Mouse (Mus musculus) thymus, postnatal 14 days (tissue): Measurements from ENCODE around the gene Fastkd3.
"Not testable (repeated sequence)": the region's sequence is repeated elsewhere in the genome, so short reads cannot be mapped to it uniquely, and the experiment has no call there.

Experiments
- DNase-seq: peaks from one replicate; pipeline ENCODE4 v3.0.0; 2021

The Fastkd3 gene

DNA sequence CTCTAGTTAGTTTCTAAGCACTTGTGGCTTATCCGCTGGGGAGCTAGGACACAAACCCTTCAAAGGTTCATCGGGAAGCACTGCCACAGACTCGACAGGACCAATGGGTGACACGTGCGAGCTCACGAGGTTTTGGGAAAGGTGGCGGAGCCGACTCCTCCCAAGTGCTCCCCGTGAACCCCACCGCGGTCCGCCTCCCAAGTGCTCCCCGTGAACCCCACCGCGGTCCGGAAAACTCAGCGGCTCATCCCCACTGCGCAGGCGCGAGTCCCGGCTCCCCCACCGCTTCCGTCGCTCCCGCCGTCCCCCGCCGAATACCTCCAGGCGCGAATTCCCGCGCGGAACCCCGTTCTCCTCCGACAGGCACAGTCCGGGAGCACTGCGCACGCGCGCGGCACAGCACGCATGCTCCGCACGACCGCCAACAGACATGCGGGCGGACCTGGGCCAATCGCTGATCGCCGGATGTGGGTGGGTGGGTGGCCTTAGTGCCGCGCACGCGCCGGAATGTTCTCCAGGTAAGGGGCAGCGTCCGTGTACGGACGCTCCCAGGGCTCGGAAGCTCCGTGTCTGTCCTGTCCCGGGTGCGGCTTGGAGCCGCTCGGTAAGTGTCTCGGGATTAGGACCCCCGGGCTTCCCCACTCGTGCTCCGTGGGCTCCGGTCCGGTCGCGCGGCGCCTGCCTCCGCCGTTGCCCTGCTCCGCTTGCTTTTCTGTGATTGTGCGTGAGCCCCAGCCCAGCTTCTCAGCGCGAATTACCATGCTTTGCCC lies at the start of gene Fastkd3, which contains the start of gene Mtrr:
Gene Fastkd3, plus strand, starts transcription at position 488 of the 770 bp plus-strand sequence.
Gene Mtrr, minus strand, starts transcription at position 403 of the 770 bp plus-strand sequence.
- DNase-seq: peak; percentile 98

DNA sequence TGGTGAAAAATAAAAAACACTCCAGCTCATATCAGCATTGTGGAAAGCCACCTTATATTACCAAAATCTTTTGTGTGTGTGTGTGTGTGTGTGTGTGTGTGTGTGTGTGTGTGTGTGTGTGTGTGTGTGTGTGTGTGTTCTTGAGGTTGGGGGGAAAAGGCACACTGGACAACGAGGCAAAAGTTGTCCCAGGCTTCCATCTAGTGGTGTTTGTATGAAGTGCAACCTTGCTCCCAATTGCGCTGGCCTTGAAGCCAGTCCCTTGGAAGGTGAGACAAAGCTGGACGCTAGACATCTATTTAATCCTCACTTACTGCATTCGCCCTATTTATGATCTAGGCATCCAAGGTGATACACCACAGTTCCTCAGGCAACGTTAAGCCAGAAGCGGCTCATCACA lies 28.6 kb upstream of the Fastkd3 start:
- DNase-seq: not testable (repeated sequence)

DNA sequence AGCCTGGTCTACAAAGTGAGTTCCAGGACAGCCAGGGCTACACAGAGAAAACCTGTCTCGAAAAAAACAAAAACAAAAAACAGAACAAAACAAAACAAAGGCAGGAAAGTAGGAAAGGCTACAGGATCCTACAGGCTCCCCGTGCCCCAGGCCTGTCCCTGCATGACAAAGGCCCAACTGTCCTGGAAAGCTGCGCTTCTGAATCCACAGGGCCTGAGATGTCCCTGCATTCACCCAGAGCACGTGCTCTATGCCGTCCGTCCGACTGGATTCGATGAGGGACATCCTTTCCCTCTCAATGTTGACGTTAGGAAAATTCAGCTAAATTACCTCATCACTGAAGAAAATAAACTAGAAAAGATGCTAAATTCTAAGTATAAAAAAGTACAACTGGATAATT lies 13.9 kb upstream of the Fastkd3 start:
- no peak for DNase-seq

DNA sequence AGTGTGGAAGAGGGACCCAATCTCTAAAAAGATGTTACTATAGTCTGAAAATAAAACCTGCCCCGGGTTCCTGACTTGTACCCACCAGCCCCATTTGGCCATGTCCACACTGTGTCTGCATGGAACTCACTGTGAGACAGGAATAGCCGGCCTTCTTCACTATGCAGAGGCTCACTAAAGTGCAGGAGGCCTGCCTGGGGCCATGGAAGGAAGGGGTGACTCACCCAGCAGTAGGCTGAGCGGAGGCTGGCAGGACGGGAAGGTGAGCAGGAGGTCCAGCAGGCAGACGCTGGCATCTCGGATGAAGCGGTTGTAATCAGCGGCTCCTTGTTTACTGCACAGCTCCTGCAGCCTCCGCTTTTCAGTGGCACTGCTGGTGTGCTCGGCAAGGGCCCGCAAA lies 13.5 kb upstream of the Fastkd3 start:
- DNase-seq: no peak

DNA sequence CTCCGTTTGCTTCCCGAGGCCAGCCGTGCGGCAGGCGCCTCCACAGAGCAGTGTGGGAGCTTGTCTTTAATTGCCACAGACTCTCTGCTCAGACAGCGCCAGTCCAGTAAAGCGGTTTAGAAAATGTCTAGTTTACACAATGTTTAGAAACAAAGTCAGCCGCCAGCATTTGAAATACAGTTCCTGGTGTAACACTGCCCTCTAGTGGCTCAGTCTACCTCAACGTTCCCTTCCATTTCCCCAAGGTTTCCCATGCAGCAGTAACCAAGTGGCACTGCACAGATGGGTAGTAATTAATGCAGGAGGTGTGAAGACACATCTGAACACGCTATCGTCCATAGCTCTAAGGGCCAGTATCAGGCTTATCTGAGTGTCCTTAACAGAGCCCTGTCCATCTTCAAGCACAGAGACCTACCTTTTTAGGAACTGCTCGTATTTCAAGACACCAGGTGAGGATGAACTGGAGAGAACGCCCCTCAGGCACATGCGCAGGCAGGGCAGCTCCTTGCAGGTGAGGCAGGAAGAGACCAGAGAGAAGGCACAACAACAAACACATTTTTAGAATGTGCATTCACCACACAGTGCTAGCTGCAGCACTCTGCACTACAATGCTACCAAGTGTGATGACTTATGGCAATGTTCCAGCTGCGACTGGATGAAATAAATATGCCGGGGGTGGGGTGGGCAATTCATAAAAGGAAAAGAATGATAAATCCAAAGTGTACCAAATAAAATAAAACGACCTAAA lies 12.3 kb upstream of the Fastkd3 start:
- peak; percentile 41 for DNase-seq

DNA sequence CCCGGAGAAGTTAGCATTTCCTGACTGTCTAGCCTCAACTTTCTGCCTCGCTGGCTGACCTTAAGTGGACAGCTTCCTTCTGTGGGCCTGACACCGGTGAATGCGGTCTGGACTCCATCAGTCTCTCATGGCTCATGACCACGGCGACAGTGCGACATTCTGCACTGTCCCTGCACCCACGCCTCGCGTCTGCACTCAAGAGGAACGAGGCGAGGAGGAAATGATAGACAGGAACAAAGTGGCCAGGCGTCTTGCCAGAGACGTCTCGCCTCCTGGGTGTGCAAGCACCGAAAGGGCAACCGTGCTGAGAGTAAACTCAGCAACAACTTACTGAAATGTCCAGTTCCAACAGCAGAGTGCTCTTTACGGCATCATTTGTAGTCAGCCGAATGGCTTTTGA lies 9.8 kb upstream of the Fastkd3 start:
- DNase-seq: no peak

DNA sequence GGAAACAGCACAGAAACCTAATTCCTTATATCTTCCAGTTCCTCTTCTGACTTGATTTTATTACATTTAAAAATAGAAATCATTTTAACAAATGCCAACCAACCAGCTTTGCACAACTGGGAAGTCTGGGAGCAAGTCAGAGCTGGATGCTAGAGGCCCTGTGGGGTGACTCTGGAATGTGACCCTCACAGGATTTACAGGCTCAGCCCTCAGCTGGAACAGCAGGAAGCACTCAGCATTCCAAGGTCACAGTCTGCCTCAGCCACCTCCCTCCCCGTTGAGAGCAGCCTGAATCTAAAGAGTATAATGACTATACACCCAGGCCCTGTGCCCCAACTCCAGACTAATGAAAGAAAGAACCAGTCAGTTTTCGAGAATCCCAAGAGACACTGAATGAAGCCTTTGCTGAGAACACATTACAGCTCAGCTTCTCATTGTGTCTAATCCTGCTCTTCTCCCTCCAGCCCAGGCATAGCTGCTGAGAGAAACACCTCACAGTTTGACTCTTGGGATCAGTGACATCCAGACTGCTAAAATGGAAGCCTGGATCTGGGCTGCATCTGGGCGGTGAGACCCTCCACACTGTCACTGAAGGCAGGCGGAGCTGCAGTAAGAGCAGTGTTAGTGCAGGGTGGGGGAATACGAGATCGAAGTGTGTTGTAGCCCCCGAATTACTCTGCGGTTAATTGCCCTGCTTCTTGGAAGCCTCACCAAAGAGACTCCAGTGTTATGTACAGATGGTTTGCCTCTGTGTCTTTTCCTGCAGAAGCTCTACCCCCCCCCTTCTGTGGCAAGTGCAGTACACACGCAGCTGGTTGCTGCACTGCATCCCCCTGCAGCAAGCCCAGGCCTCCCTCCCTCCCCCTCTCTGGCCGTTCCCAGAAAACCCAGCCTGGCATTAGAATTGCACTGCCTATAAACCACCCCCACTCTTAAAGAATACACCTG lies 8.8 kb upstream of the Fastkd3 start:
- no peak for DNase-seq

DNA sequence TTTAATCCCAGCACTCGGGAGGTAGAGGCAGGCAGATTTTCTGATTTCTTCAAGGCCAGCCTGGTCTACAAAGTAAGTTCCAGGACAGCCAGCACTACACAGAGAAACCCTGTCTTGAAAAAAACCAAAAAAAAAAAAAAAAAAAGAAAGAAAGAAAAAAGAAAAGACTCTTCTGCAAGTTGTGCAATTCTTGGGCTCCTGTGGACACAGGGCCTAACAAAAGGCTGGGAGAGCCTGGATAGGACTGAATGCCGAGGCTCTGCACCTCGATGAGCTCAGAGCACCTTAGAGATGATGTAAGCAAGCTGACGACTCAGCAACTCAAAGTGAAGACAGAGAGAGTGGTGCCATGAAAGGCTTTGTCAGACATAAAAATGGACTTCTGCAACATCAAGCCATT lies 7.6 kb upstream of the Fastkd3 start:
- no peak for DNase-seq

DNA sequence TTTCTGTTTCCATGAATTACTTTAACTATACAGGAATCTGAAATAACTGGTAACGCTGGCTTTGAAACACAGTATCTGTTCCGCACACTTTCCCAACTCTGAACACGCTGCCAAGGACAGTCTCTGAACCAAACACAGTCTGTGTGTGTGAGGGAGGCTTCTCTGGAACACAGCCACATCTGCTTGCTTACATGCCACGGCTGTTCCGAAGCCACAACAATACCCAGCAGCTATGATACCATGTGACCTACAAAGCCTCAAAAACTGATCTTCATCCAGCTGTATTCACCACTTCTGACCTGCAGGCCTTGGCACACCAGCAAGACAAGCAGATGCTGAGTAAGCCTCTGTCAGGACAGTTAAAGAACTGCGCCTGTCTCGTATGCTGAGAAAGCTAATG lies 4.1 kb upstream of the Fastkd3 start:
- no peak for DNase-seq

DNA sequence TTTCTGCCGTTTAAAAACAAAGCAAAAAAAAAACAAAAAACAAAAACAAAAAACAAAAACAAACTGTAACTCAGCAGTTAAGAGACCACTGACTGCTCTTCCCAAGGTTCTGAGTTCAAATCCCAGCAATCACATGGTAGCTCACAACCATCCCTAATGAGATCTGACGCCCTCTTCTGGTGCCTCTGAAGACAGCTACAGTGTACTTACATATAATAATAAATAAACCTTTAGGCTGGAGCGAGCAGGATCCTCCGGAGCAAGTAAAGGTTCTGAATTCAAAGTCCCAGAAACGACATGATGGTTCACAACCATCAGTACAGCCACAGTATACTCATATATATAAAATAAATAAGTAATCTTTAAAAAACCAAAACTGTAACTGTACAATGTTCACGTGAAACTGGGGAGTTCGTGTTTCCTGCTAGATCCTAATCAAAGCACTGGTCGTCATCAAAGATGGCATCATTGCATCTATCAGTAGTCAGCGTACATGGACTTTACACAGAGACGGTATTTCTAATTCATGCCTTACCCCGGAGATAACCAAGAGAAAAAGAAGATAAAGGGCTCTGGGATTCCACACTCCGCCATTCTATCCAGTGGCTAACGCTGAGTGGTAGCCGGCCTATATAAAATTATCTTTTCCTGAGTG lies 821 bp upstream of the Fastkd3 start:
- DNase-seq: peak; percentile 16

DNA sequence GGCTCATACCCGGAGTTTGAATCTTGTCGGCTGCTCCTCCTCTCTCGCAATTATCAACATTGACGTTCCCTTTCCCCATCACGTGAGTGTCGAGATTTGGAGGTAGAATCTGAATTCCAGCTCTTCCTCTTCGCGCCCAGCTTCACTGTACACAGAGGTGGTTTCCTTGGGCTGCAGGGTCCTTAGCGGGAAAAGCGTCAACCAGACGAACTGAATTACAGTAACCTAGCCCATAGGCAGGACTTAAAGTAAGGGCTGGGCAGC lies 415 bp downstream of the Fastkd3 start:
- no peak for DNase-seq

DNA sequence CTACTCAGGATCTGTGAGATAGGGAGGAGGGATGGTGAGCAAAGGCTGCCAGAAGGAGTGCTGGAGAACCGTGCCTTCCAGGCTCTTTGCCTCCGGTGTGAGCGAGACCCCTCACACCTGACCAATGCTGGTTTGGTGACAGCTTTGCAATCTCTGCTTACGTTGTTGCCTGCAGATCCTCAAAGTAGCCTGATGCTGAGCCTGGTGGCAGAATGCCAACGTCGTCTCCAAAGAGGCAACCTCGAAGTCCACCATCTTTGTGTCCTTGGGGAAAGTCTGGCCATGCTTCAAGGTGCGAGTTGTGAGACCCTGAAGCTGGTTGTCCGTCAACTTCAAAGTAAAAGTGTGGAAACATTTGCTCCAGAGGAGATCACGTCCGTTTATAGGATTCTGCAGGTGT lies 1.9 kb downstream of the Fastkd3 start:
- no peak for DNase-seq

DNA sequence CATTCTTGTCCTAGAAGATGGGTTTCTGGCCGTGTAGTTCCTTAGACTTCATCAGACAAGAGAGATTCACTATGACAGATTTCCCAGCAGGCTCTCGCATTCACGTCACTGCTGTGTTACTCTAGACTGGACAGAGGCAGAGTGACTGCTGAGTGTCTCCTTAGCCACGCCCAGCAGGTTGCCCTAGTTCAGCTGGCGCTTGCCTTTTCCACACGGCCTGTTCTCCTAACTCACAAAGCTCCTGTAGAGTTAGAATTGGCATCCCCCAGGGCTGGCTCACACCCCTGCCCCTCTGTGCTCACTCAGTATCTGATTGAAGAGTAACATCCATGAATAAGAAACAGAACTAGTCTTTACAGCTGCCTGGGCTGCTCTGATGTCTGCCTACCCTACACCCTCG lies 3.4 kb downstream of the Fastkd3 start:
- DNase-seq: no peak

DNA sequence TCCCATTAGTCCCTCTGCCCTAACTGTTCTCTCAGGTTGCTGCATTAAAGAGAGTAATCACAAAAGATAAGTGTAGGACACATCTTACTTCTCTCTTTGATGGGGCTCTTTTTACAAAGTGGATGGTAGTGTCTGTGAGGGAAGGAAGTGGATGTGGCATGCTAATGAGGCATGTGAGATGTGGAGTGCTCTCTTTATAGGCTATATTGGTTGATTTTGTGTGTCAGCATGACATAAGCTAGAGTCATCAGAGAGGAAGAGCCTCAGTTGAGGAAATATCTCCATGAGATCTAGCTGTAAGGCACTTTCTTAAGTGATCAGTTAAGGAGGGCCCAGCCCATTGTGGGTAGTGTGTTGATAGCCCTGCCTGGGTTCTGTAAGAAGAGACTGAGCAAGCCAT lies 6.3 kb downstream of the Fastkd3 start:
- DNase-seq: no peak

DNA sequence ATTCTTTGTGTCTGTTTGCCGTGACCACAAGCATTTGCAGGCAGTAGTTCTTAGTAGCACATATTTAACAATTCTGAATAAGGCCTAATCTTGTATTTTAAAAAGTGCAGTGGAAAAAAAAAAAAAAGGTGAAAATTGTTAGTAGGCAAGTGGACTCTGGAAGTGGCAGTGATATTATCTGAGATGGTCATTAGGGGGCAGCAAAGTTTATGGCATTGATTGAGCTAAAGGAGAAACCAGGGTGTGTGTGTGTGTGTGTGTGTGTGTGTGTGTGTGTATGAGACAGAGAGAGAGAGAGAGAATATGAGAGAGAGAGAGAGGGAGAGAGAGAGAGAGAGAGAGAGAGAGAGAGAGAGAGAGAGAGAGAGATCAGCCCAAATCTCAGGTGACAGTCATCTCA lies 11.8 kb downstream of the Fastkd3 start:
- no peak for DNase-seq

DNA sequence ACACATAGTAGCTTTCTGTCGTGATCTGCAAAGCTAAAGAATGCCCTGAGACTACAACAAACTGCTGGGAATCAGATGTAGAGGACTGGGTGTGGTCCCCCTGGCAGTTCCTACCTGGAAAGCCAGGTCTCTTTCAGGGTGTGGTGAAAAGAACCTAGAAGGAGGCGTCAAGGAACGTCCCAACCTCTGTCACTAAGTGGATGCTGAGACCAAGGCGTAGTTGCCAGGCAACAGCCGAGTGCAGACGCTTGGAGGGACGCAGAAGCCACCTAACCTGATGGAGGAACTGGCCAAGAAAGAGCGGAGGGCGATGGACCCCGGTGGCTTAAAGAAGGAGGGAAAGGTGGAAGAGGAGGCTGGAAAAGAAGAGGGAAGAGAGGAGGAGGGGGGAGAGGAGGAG lies 15.2 kb downstream of the Fastkd3 start, which contains the start of gene 1700001L19Rik:
Gene 1700001L19Rik, plus strand, starts transcription at position 223 of the 400 bp plus-strand sequence.
- DNase-seq: no peak

DNA sequence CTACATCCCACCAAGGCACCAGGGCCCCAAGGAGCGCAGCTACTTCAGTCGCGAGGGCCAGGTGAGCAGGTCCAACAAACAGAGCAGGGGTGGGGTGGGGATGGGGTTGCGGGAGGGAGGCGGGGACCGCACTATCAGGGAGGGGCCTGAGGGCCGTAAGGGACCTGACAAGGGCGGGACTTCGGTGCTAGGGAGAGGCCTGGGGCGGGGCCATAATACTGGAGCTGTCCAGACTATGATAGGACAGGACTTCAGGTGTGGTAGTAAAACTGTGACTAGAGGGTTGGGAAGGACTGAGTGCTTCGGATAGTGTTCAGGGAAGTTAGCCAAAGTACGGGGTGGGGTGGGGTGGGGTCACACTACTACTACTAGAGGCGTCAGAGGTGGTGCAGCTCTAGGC lies 15.6 kb downstream of the Fastkd3 start:
- no peak for DNase-seq

DNA sequence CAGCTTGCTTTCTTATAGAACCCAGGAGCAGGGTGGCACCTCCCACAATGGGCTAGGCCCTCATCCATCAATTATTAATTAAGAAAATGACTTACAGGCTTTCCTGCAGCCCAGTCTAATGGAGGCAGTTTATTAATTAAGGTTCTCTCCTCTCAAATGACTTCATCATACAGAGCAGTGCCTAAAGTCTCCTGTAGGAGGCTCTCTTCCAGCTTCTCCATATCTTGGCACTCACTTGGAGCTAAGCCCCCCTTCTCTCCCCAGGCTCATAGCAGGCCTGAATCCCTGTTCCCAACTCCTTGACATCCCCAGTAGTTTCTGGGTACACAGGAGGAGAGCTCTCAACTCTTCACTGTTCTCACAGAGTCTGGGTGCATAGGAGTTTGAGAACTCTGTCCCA lies 16.9 kb downstream of the Fastkd3 start:
- no peak for DNase-seq

DNA sequence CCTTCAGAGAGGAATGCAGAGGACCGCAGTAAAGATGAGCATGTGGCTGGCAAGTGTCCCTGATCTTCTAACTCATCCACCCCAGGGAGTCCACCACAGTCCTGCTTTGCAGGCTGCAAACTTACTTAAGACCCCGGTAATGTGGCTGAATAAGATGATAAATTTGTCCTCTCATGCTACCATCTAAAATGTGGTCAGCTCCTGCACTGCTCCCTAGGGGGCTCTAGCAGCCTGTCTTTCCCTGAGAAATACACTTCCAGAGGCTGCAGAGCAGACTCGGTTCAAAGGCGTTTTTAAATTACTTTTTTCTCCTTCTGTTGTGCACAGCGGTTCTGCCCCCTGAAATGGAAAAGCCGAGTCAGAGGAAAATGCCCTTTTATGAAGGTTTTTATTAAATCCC lies 19.1 kb downstream of the Fastkd3 start:
- DNase-seq: no peak

DNA sequence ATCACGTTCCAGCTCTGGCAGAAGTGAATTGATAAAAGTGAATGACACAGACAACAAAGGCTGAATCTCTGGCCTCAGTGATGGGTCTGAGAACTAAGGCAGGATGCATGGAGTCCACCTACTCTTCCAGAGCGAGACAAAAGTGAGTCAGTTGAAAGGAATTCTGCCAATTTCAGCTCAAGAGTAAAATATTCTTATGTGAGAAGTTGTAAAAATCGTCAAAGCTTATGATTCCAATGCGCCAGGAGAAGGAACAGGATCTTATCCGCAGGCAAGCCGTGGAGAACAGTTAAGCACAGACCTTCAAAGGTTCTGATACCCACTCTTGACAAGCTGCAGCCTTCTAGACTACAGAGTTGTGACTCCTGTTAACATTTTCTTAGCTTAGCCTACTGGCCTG lies 21.1 kb downstream of the Fastkd3 start:
- no peak for DNase-seq

DNA sequence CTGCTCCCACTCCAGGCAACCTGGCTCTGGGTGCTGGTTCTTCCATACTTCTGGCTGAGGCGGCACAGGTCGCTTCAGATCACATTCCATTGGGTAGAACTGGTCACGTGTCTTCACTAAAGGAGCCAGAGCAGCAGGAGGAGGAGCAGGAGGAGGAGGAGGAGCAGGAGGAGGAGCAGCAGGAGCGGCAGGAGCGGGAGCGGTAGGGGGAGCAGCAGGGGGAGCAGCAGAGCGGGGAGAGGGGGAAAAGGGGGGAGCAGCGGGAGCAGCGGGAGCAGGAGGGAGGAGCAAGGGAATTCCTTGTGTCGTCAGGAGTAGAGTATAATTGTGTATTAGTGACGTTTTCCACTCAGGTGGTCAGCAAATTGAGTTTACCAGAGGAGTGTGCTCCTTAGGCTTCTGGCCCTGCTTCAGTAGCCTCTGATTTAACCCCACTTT lies 23.7 kb downstream of the Fastkd3 start:
- no peak for DNase-seq

DNA sequence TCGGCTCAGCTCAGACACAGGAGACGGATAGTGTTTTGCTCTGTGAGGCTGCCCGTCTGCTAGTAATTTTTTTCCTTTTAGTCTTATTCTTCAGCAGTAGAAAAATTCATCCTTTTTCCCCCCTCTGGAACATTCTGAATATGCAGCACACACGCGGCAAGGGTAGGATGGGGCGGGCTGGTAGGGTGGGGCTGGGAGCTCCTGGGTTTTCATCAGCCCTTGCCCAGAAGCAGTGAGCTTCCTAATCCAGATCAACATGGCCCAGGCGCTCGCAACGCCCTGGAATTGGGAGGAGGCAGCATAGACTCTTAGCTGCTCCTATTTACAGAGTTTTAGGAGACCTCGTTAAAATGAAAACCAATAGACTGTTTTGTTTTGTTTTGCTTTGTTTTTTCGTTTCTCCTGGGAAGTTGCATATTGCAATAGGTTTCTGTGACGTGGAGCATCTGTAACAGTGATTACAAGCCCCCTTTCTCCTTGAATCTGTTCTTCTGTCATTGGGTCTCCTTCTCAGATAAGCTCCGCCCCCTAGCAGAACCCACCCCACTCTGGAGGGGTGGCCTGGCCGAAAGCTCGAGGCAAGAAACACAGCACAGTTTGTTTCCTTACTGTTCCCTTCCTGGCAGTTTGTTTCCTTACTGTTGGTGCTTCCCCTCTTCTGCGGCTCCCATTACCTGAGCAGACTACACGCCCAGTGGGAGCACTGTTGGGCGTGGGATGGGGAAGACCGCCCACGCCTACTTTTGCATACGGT lies 25.8 kb downstream of the Fastkd3 start:
- DNase-seq: no peak
